Mouse (Mus musculus) left cerebral cortex, postnatal 36 days (tissue): Measurements from ENCODE around the gene Hrct1. TPM values are rescaled to one million over a fixed set of nuclear protein-coding genes. Genes with fewer than 3 reads are reported as not detected.

Experiments
- DNase-seq, 2 experiments: peaks; one replicate each; pipeline ENCODE4 v3.0.0; 2021 to 2022; ENCODE audit warnings: low spot score in 2 of 2, mixed read lengths in 1 of 2
- intact Hi-C: fragments of 180-260 bp; cut with DNase I; formaldehyde crosslinking; loops from one replicate; pipeline ENCODE4 v1.15.1; 2025
- total RNA-seq, 2 experiments: library from RNA; stranded (reverse); gene quantifications; 2 replicates each; pipeline ENCODE4 v1.2.3; 2021

Hrct1 gene
- total RNA-seq, 2 experiments from 2014 or later, result 1.2 to 1.7 TPM

DNA sequence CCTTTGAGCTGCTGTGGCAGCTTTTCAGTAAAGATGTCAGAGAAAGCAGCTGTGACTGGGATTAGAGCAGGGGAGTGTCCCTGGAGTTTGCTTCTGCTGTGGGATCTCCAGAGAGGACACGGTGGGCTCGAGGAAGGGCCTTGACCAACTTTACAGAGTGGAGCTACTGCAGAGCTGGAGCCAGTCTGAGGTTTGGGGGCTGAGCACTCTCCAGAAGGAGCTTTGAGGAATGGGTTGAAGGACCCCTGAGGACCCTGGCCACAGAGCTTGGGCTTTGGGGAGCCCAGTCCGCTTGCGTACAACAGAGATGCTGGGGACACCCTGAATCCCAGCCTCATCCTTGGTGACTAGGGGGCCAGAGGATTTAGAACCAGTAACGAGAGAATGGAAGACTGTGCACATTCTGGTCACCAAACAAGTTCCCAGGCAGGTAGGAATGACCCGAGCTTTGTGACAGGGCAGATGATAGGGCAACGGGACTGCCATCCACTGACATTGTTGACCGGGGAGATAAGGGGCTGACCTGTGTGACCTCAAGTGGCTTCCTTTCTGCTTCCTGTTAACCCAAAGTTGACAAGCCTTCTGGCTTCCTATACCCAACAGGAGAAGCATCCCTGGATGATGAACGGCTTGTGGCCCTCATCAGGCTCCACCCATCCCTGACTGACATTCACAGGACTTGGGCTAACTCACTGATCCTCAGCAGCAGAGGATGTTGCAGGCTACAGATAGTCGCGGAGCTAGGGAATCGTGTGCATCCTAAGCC is 577 bp upstream of the Hrct1 start:
- DNase-seq, result no peak
- intact Hi-C loops, result no loop called here

DNA sequence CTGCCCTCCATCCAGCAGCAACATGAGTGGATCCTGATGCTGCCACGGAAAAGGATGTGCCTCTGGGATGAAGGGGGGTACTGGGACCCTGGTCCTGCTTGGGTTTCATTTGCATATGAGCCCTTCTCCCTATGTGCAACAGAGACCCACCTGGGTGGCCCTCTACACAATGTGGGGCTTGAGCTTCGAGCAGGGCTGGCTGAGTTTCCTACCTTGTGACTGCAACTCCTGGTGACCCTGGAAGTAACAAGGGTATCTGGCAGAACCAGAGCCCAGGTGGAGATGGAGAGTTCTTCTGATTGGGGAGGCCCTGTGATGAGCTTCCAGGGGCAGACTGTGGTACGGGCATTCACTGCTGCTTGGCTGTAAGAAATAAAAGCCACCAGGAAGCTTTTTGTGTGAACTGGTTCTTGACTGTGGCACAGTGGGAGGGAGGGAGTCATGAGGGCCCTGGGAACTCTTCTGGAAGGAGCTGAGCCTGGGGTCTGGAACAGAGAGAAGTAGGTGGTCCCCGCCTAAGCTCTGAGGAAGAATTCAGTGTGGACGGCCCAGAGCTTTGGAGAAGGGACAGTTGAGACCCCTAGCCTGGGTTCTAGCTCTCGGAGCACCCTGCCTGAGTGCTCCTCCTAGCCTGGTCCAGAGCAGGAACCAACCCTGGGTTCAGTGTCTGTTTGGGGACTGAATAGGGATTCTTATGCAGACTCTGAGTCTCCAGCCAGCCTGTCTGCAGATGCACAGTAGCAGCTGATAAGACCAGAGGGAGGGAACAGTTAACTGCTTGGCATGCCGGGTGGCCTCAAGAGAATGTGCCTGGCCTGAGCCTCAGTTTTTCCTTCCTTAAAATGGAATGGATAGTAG is 959 bp downstream of the Hrct1 start:
- intact Hi-C loops, result no loop called here
- DNase-seq, result no peak

DNA sequence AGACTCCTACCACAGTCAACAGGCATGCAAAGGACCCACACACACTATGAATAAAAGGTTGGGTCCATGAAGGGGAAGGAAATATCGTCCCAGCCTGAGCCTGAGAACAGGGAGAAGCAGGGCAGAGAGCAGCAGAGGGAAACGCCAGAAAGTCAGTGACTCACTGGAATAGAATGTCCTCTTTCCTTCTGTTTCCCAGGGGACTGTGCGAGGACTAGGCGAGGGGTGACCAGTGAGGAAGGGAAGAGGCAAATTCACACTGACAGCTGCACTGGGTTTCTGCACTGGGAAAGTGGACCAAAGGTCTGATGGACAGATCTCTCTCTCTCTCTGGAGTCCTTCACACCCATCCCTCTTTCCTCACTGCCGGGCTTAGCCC is 1.6 kb downstream of the Hrct1 start:
- intact Hi-C loops, result no loop called here
- DNase-seq, result no peak

DNA sequence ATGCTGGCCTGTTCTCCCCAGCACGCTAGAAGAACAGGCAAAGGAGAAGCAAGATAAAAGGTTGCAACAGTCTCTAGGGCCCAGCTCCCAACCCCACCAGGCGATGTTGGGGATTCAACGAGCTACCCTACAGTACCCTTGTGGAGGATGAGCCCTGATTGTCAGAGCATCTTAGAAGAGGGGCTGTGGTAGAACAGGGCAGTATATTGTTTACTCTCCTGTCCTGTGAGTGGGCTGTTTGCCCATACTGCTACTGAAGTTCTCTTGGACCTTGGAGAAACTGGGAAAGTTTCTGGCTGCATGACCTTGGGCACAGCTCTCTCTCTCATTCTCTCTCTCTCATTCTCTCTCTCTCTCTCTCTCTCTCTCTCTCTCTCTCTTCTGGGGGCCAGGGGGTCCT is 2.1 kb downstream of the Hrct1 start:
- intact Hi-C loops, result no loop called here
- no peak for DNase-seq

DNA sequence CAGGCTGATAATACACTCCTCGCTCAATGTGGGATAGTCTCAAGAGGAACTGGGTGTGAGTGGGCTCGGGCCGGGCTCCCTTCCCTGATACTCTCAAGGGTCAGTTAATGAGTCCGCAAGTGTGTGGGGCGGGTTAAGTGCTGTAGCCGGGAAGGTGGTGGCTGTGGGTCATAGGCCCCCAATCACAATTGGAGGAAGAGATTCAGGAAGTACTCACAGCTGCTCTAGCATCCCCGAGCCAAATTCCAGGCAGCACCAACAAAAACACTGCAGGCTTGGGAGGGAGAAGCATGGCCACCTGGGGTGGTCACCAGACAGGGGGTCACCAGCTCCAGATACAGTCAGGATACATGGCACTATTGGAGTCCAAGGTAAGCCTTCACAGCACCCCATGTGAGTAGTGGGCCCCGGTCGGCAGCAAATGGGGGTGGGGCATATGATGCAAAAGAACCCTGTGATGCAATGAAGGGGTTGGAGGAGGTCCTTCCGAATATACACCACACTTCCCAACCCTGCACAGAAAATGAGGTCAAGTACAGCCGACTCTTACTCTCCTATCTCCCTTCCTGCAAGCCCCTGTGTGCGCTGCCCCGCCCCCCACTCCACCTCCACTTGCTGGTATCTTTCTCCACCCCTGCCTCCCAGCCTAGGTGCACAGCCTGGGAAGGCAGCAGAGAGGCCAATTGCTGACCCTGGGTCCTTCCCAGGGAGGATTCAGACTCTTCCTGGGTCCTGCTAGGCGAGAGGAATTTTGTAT is 3.0 kb downstream of the Hrct1 start, which contains the start of gene Spaar:
Spaar (plus strand) TSS at position 241 of the 757 bp plus-strand sequence.
- no peak for DNase-seq
- intact Hi-C loops, result no loop called here

GRCm38 (mm10) chr4:43730750-43731297 is 3.8 kb downstream of the Hrct1 start:
- intact Hi-C loops, result no loop called here
- no peak for DNase-seq

DNA sequence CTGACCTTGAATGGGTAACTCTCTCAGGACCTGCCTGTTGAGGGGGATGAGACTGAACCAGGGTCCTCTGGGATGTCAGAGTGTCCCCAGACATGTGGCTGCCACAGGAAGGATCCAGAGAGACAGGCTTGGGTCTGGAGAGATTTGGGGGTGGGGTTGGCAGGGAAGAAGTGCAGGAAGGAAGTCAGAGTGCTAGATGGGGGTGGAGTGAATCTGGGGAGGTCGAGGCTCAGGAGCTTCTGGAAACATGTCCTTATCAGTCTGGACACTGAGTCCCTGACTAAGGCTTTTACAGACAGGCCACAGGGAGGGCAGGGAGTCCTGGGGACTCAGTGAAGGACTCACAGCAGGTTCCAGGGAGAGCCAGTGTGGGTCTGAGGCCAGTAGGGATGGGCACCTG is 5.2 kb downstream of the Hrct1 start:
- no peak for DNase-seq
- intact Hi-C loops, result no loop called here

GRCm38 (mm10) chr4:43733186-43733585 is 6.2 kb downstream of the Hrct1 start:
- intact Hi-C loops, result no loop called here
- no peak for DNase-seq

DNA sequence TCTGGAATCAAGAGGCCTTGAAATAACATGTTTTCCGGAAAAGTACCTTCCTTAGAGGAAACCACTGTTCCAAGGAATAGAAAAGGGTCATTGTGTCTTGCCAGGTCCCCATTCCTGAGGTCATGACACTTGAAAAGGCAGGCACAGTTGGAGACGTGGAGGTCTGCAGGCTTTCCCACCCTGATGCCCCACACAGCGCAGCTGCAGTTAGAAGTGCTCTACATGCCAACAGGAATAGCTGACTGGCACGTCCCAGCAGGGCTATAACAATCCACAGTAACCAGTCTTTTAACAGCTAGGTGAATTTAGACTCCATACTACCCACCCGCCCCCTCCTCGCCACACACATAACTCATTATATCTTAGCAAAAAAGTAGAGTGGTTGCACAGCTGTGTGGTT is 10.2 kb downstream of the Hrct1 start:
- intact Hi-C loops, result no loop called here
- DNase-seq, result no peak

GRCm38 (mm10) chr4:43738989-43739674 is 12.1 kb downstream of the Hrct1 start:
- DNase-seq, result no peak
- intact Hi-C loops, result no loop called here

DNA sequence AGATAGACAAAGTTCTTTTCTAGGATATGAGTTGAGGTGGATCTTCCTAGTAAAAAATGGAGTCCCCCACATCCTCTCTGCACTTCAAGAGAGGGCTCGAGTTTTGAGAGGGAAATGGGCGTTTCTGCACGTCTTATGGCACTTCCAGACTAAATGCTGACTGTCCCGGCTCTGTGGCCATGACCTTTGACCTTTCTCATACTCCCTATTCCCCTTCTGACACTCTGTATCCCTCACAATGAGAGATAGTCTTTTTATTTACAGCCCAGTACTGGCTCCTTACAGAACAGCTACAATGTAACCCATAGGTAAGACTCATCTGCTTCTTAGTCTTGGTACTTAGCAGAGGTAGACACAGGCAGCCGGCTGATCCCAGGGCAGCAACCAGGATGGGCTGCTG is 14.5 kb downstream of the Hrct1 start:
- no peak for DNase-seq
- intact Hi-C loops, result no loop called here

GRCm38 (mm10) chr4:43742637-43743036 is 15.6 kb downstream of the Hrct1 start:
- DNase-seq, result no peak
- intact Hi-C loops, result no loop called here

DNA sequence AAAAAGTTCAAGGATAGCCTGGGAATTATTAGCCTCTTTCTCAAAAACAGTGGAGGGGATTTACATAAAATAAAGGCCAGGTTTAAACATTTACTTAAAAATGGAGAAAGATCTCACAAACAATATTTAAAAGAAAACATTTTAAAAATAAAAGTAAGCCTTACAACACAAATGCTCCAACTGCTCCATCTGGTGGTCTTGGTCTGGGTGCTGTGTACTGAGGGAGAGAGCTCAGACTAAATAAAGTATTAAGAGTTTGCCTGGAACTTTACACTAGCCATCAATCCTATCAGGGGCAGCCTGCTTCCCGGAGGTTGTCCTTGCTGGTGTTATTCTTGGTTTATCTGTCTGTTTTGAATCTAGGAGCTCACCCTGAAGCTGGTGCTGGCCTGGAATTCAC is 16.1 kb downstream of the Hrct1 start:
- no peak for DNase-seq

DNA sequence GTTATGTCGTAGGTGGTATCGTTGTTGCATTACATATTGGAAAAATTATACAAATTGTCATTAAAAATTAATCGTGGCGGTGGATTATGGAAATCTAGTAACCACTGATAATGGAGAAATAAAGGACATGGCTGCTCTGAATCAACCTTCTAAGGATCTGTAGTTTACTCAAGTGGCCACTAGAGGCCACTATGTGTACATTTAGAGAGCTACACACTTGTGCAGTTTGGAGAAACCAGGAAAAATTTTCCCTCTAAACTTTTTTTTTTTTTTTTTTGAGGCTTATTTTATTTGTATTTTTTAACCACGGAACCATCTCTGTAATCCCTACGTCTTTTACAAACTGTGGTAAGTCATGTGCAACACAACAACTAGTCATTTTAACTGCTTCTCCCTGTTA is 18.2 kb downstream of the Hrct1 start:
- no peak for DNase-seq
- intact Hi-C loops, result loop anchor here (5.0 kb wide), 1 partner anchor 117 kb away; no protein-coding TSS in a partner anchor

More for the DNA sequence above, 16.1 kb downstream of the Hrct1 start:
- intact Hi-C loops, result no loop called here

GRCm38 (mm10) chr4:43757213-43757612 is 30.2 kb downstream of the Hrct1 start:
- DNase-seq, result no peak
- intact Hi-C loops, result no loop called here

- peak in 1 of 2 experiments; percentile 4 for DNase-seq
- intact Hi-C loops, result loop anchor here (10.0 kb wide), 1 partner anchor 225 kb away; the partner anchor contains the start of gene Ccin
These were observed 32.8 kb downstream of the Hrct1 start for GRCm38 (mm10) chr4:43759571-43760418.

GRCm38 (mm10) chr4:43760460-43760859 is 33.5 kb downstream of the Hrct1 start:
- DNase-seq, result peak in 1 of 2 experiments; percentile 4
- intact Hi-C loops, result loop anchor here (10.0 kb wide), 1 partner anchor 224 kb away; the partner anchor contains the start of gene Ccin

DNA sequence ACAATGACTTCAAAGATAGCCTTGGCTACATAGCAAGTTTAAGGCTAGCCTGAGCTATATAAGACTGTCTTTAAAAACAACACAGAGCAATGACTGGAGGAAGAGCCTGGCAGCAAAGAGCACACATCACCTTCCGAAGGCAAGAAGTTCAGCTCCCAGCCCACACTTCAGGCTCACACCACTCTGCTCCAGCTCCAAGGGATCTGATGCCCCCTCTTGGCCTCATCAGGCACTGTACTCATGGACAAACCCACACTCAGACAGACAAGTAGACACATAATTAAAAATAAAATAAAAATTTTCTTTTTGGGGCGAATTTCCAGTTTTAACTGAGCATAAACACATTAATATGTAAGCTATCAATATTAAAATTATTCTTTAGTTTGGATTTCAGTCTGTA is 34.3 kb downstream of the Hrct1 start:
- DNase-seq, result no peak
- intact Hi-C loops, result loop anchor here (10.0 kb wide), 1 partner anchor 223 kb away; the partner anchor contains the start of gene Ccin
